Mouse (Mus musculus): ENCODE results near the gene Bmp4. TPM values are rescaled to one million over a fixed set of nuclear protein-coding genes. Genes with fewer than 3 reads are reported as not detected.
A peak's percentile ranks its signal among the peaks of the same experiment; 100 is the strongest.

Bmp4 gene
- polyA plus RNA-seq, 1 experiment from 2014 or later: 20.4 TPM

- peaks cover 44% of the 10 kb centered on the region for H3K27me3 ChIP-seq (ENCODE audit: control insufficient read depth, insufficient read depth, low read length)
- no peak overlapping the region for H3K4me2 ChIP-seq (ENCODE audit: low read length)
- no peaks in the 10 kb centered on the region for H3K36me3 ChIP-seq (ENCODE audit: control insufficient read depth, insufficient read depth, low read length)
- no peaks in the 10 kb centered on the region for H3K9me3 ChIP-seq (ENCODE audit: control insufficient read depth, low read length)
- no peak overlapping the region for H3K27ac ChIP-seq (replicated peaks in 1 of 2; ENCODE audit: control insufficient read depth in 1 of 2, insufficient read depth in 1 of 2, low read depth in 2 of 2, low read length in 2 of 2)
- ATAC-seq (ENCODE audit: insufficient number of reproducible peaks, insufficient read depth, low FRiP score, low read depth): no peak
- H3K9ac ChIP-seq (ENCODE audit: low read length): no peak overlapping the region
- 46% methylated on average over 6 of the region's 6 CpGs for WGBS
- H3K4me1 ChIP-seq (ENCODE audit: control insufficient read depth in 2 of 2, insufficient read depth in 2 of 2, low read length in 2 of 2): peaks cover 4 to 14% of the 10 kb centered on the region in 2 experiments; a peak in 2 of 4 replicates
- no peak overlapping the region for H3K4me3 ChIP-seq (ENCODE audit: control insufficient read depth in 1 of 2, insufficient read depth in 1 of 2, low read depth in 1 of 2, low read length in 2 of 2)
Measured at GRCm38 (mm10) chr14:46391621-46392170, 1.2 kb upstream of the Bmp4 start.

- Histone ChIP-seq H3K27me3 (ENCODE audit: control insufficient read depth, insufficient read depth, low read length) (peaks cover 37% of the 10 kb centered on the region), H3K4me2 (ENCODE audit: low read length) (peak overlapping the region; percentile 92), H3K4me1 (ENCODE audit: control insufficient read depth in 2 of 2, insufficient read depth in 2 of 2, low read length in 2 of 2) (peaks cover 4 to 18% of the 10 kb centered on the region in 2 experiments; a peak in 3 of 4 replicates), H3K4me3 (ENCODE audit: control insufficient read depth in 1 of 2, insufficient read depth in 1 of 2, low read depth in 1 of 2, low read length in 2 of 2) (peak overlapping the region; percentile 33 to 68), H3K9me3 (ENCODE audit: control insufficient read depth, low read length) (no peaks in the 10 kb centered on the region), H3K9ac (ENCODE audit: low read length) (peak overlapping the region; percentile 76), H3K36me3 (ENCODE audit: control insufficient read depth, insufficient read depth, low read length) (no peaks in the 10 kb centered on the region), H3K27ac (replicated peaks in 1 of 2; ENCODE audit: control insufficient read depth in 1 of 2, insufficient read depth in 1 of 2, low read depth in 2 of 2, low read length in 2 of 2) (peak overlapping the region; percentile 23 to 29; a peak in 2 of 4 replicates)
- no peak for ATAC-seq (ENCODE audit: insufficient number of reproducible peaks, insufficient read depth, low FRiP score, low read depth)
- 6% methylated on average over 24 of the region's 24 CpGs for WGBS
Measured at GRCm38 (mm10) chr14:46389438-46390248, 826 bp downstream of the Bmp4 start.

GRCm38 (mm10) chr14:46388636-46389035 is 1.8 kb downstream of the Bmp4 start:
- ATAC-seq (ENCODE audit: insufficient number of reproducible peaks, insufficient read depth, low FRiP score, low read depth): no peak

GRCm38 (mm10) chr14:46387821-46388481 is 2.5 kb downstream of the Bmp4 start:
- Histone ChIP-seq H3K4me3 (ENCODE audit: control insufficient read depth in 1 of 2, insufficient read depth in 1 of 2, low read depth in 1 of 2, low read length in 2 of 2) (peak overlapping the region; percentile 68 to 83), H3K4me2 (ENCODE audit: low read length) (peak overlapping the region; percentile 92), H3K9me3 (ENCODE audit: control insufficient read depth, low read length) (no peaks in the 10 kb centered on the region), H3K36me3 (ENCODE audit: control insufficient read depth, insufficient read depth, low read length) (peaks cover 7% of the 10 kb centered on the region; the same call in 1 of the 2 replicates), H3K9ac (ENCODE audit: low read length) (peak overlapping the region; percentile 76), H3K27ac (replicated peaks in 1 of 2; ENCODE audit: control insufficient read depth in 1 of 2, insufficient read depth in 1 of 2, low read depth in 2 of 2, low read length in 2 of 2) (peak overlapping the region; percentile 85 to 91), H3K4me1 (ENCODE audit: control insufficient read depth in 2 of 2, insufficient read depth in 2 of 2, low read length in 2 of 2) (peaks cover 4 to 18% of the 10 kb centered on the region in 2 experiments; a peak in 3 of 4 replicates), H3K27me3 (ENCODE audit: control insufficient read depth, insufficient read depth, low read length) (peaks cover 37% of the 10 kb centered on the region)
- WGBS: under 1% methylated on average over 41 of the region's 41 CpGs
- ATAC-seq (ENCODE audit: insufficient number of reproducible peaks, insufficient read depth, low FRiP score, low read depth): peak; percentile 32; the same call in 1 of the 2 replicates

More at GRCm38 (mm10) chr14:46388636-46389035, 1.8 kb downstream of the Bmp4 start:
- peak overlapping the region; percentile 76 for H3K9ac ChIP-seq (ENCODE audit: low read length)
- H3K4me3 ChIP-seq (ENCODE audit: control insufficient read depth in 1 of 2, insufficient read depth in 1 of 2, low read depth in 1 of 2, low read length in 2 of 2): peak overlapping the region; percentile 68 to 83
- 0 out of 2 replicates have a peak, but pooled peaks cover 4% of the 10 kb centered on the region for H3K36me3 ChIP-seq (ENCODE audit: control insufficient read depth, insufficient read depth, low read length)
- H3K27me3 ChIP-seq (ENCODE audit: control insufficient read depth, insufficient read depth, low read length): peaks cover 37% of the 10 kb centered on the region
- WGBS: under 1% methylated on average over 27 of the region's 27 CpGs
- H3K4me2 ChIP-seq (ENCODE audit: low read length): peak overlapping the region; percentile 92
- H3K9me3 ChIP-seq (ENCODE audit: control insufficient read depth, low read length): no peaks in the 10 kb centered on the region
- peak overlapping the region; percentile 44 to 85; a peak in 3 of 4 replicates for H3K27ac ChIP-seq (replicated peaks in 1 of 2; ENCODE audit: control insufficient read depth in 1 of 2, insufficient read depth in 1 of 2, low read depth in 2 of 2, low read length in 2 of 2)
- H3K4me1 ChIP-seq (ENCODE audit: control insufficient read depth in 2 of 2, insufficient read depth in 2 of 2, low read length in 2 of 2): peaks cover 4 to 18% of the 10 kb centered on the region in 2 experiments; a peak in 3 of 4 replicates

- under 1% methylated on average over 27 of the region's 27 CpGs for WGBS
- Histone ChIP-seq H3K4me3 (ENCODE audit: control insufficient read depth in 1 of 2, insufficient read depth in 1 of 2, low read depth in 1 of 2, low read length in 2 of 2) (peak overlapping the region; percentile 68 to 83), H3K9ac (ENCODE audit: low read length) (peak overlapping the region; percentile 76), H3K9me3 (ENCODE audit: control insufficient read depth, low read length) (no peaks in the 10 kb centered on the region), H3K27ac (replicated peaks in 1 of 2; ENCODE audit: control insufficient read depth in 1 of 2, insufficient read depth in 1 of 2, low read depth in 2 of 2, low read length in 2 of 2) (peak overlapping the region; percentile 85 to 91), H3K27me3 (ENCODE audit: control insufficient read depth, insufficient read depth, low read length) (peaks cover 32% of the 10 kb centered on the region), H3K36me3 (ENCODE audit: control insufficient read depth, insufficient read depth, low read length) (peaks cover 10% of the 10 kb centered on the region), H3K4me1 (ENCODE audit: control insufficient read depth in 2 of 2, insufficient read depth in 2 of 2, low read length in 2 of 2) (peaks cover 4 to 18% of the 10 kb centered on the region in 2 experiments; a peak in 3 of 4 replicates), H3K4me2 (ENCODE audit: low read length) (peak overlapping the region; percentile 92)
- peak; percentile 83 for ATAC-seq (ENCODE audit: insufficient number of reproducible peaks, insufficient read depth, low FRiP score, low read depth)
Measured at GRCm38 (mm10) chr14:46387357-46387671, 3.2 kb downstream of the Bmp4 start.

- H3K9ac ChIP-seq (ENCODE audit: low read length): peak overlapping the region; percentile 75
- no peak for ATAC-seq (ENCODE audit: insufficient number of reproducible peaks, insufficient read depth, low FRiP score, low read depth)
- peak overlapping the region; percentile 6 to 85 for H3K27ac ChIP-seq (replicated peaks in 1 of 2; ENCODE audit: control insufficient read depth in 1 of 2, insufficient read depth in 1 of 2, low read depth in 2 of 2, low read length in 2 of 2)
- peaks cover 26% of the 10 kb centered on the region for H3K27me3 ChIP-seq (ENCODE audit: control insufficient read depth, insufficient read depth, low read length)
- H3K4me2 ChIP-seq (ENCODE audit: low read length): peak overlapping the region; percentile 92
- H3K36me3 ChIP-seq (ENCODE audit: control insufficient read depth, insufficient read depth, low read length): peaks cover 14% of the 10 kb centered on the region
- H3K4me3 ChIP-seq (ENCODE audit: control insufficient read depth in 1 of 2, insufficient read depth in 1 of 2, low read depth in 1 of 2, low read length in 2 of 2): peak overlapping the region; percentile 53 to 68
- under 1% methylated on average over 28 of the region's 28 CpGs for WGBS
- no peaks in the 10 kb centered on the region for H3K9me3 ChIP-seq (ENCODE audit: control insufficient read depth, low read length)
- peaks cover 4 to 18% of the 10 kb centered on the region in 2 experiments for H3K4me1 ChIP-seq (ENCODE audit: control insufficient read depth in 2 of 2, insufficient read depth in 2 of 2, low read length in 2 of 2)
Measured at GRCm38 (mm10) chr14:46386478-46387356, 3.8 kb downstream of the Bmp4 start.
